Mouse (Mus musculus): ENCODE measurements around the gene Gm30191. TPM values are rescaled to one million over a fixed set of nuclear protein-coding genes. Genes with fewer than 3 reads are reported as not detected.
A peak's percentile ranks its signal among the peaks of the same experiment; 100 is the strongest.
"Not testable (repeated sequence)": the region's sequence is repeated elsewhere in the genome, so short reads cannot be mapped to it uniquely, and the experiment has no call there.

Gm30191 gene
- polyA plus RNA-seq, 1 experiment from 2014 or later: not detected

DNA sequence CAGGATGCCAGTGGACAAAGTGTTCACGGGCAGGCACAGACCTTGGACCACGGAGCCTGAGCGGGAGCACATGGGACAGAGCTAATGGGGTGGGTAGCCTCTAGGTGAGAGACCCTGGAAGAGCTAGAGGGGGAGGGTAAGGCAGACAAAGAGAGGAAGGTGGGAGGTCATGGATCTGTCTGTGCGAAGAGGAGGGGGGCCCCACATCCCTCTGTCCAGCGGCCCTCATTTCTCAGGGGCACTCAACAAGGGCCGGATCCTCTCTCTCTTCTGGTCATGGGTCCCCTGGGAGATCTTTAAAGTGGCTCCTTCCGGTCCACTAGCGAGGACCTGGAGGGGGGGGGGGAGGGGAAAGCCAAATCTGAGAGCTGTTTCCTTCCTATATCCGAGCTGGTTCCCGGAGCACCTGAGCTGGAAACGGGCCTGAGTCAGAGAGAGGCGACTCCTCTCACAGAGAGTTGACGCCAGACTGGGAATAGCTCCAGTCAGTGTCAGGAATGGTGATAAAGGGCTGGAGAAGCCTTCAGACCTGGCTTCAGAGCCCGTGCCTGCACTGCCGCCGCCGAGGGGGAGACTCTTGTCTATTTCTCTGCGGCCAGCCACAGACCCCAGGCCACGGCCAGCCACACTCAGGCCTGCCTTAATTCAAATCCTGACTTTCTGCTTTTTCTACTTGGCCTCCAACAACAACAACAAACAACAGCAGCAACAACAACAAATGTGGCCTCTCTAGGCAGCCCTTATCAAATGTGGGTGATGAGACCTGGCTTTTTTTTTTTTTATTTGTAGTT, 9.9 kb downstream of the Gm30191 start:
- peak; percentile 39 for ATAC-seq (ENCODE audit: insufficient read depth, low FRiP score)
- no peak overlapping the region for H3K4me2 ChIP-seq (ENCODE audit: low read depth, low read length)
- peak overlapping the region; percentile 4; the same call in 1 of the 2 replicates for H3K27ac ChIP-seq (ENCODE audit: low read length)
- H3K4me3 ChIP-seq (replicated peaks; ENCODE audit: low read length): no peak overlapping the region
- H3K4me1 ChIP-seq (ENCODE audit: control insufficient read depth, insufficient read depth, low read length): peaks cover 19% of the 10 kb centered on the region
- no peaks in the 10 kb centered on the region for H3K9me3 ChIP-seq (replicated peaks; ENCODE audit: control insufficient read depth, low read length)
- peak overlapping the region; percentile 2; the same call in 1 of the 2 replicates for H3K9ac ChIP-seq (ENCODE audit: low read length)
- H3K27me3 ChIP-seq (ENCODE audit: control insufficient read depth, insufficient read depth, low read length): peaks cover 18% of the 10 kb centered on the region
- WGBS: 28% methylated on average over 18 of the region's 19 CpGs
- no peaks in the 10 kb centered on the region for H3K36me3 ChIP-seq (ENCODE audit: control insufficient read depth, insufficient read depth, low read length)

DNA sequence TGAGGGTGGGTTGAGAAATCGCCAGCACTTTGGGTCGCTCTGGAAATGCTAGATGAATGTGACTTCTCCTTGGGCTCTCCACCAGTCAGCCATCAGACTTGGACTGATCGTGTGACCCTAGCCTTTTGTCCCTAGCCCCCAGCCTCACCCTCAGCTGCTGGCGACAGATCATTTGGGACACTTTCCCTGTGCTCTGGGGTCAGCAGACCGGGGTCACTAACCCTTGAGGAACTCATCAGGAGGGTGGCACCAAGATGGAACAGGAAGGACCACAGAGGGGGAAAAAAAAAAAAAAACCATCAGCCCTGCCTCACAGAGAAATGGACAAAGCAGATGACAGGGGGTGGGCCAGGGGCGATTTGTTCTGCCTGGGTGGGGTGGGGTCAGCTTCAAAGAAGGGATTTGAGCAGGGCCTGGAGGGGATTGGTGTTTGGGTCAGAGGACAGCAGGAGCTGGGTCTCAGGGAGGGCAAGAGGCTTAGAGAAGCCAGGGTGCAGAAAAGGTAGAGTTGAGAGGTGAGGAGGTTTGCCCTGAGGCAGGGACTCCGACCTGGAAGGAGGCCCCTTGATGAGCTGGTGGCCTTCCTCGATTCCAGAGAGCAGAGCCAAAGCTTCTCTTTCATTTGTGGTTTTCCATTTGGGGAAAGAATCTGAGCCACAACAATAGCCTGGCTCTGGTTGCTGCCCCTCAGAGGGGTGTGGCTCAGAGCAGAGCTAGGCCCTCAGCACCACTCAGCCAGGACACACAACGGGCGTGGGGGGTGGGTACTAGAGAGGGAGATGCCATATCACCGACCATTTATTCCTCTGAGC, 10.7 kb downstream of the Gm30191 start:
- no peak overlapping the region for H3K27ac ChIP-seq (ENCODE audit: low read length)

DNA sequence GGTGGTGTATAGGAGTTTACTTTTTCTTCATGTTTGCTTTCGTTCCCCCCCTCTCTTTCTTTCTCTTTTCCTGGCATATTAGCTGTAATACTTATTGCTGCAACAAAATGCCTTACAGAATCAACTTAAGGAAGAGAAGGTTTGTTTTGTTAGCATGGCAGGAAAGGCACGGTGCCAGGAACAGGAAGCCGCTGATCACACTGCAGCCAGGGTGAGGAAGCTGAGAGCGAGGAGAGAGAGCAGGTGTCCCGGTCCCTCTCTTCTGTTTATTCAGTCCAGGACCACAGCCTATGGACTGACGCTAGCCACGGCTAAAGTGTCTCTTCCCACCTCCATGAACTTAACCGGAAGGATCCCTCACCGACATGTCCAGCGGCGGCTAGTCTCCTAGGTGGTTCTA, 11.6 kb downstream of the Gm30191 start:
- Histone ChIP-seq H3K4me2 (ENCODE audit: low read depth, low read length) (no peak overlapping the region), H3K36me3 (ENCODE audit: control insufficient read depth, insufficient read depth, low read length) (no peaks in the 10 kb centered on the region), H3K9me3 (replicated peaks; ENCODE audit: control insufficient read depth, low read length) (no peaks in the 10 kb centered on the region), H3K9ac (ENCODE audit: low read length) (no peak overlapping the region), H3K27me3 (ENCODE audit: control insufficient read depth, insufficient read depth, low read length) (0 out of 2 replicates have a peak, but pooled peaks cover under 1% of the 10 kb centered on the region), H3K4me3 (replicated peaks; ENCODE audit: low read length) (no peak overlapping the region), H3K27ac (ENCODE audit: low read length) (no peak overlapping the region), H3K4me1 (ENCODE audit: control insufficient read depth, insufficient read depth, low read length) (peaks cover 11% of the 10 kb centered on the region)
- WGBS: 45% methylated on average over 11 of the region's 11 CpGs
- no peak for ATAC-seq (ENCODE audit: insufficient read depth, low FRiP score)

More for the DNA sequence above, 10.7 kb downstream of the Gm30191 start:
- Histone ChIP-seq H3K27me3 (ENCODE audit: control insufficient read depth, insufficient read depth, low read length) (peaks cover 10% of the 10 kb centered on the region), H3K4me3 (replicated peaks; ENCODE audit: low read length) (no peak overlapping the region), H3K36me3 (ENCODE audit: control insufficient read depth, insufficient read depth, low read length) (no peaks in the 10 kb centered on the region), H3K9ac (ENCODE audit: low read length) (no peak overlapping the region), H3K9me3 (replicated peaks; ENCODE audit: control insufficient read depth, low read length) (no peaks in the 10 kb centered on the region), H3K4me1 (ENCODE audit: control insufficient read depth, insufficient read depth, low read length) (peaks cover 11% of the 10 kb centered on the region), H3K4me2 (ENCODE audit: low read depth, low read length) (no peak overlapping the region)
- 32% methylated on average over 11 of the region's 11 CpGs for WGBS
- no peak for ATAC-seq (ENCODE audit: insufficient read depth, low FRiP score)

DNA sequence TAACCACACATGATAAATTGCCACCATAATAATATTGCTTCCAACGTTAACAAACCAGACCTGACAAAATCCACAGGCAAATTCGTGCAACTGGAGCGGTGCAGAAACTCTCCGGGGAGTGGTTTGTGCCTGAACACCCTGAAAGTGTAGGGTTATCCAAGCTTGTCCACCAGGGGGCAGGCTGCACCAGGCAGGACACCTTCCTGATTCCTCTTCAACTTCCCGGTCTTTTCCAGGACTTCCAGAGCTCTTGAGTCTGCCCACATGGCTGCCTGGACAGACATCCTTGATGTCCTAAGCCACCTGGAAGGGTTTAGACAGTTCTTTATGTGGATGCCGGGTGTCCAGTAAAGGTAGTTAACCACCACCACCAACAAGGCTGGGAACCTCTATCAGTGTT, 16.5 kb downstream of the Gm30191 start:
- no peak for ATAC-seq (ENCODE audit: insufficient read depth, low FRiP score)
- H3K27me3 ChIP-seq (ENCODE audit: control insufficient read depth, insufficient read depth, low read length): no peaks in the 10 kb centered on the region
- no peaks in the 10 kb centered on the region for H3K36me3 ChIP-seq (ENCODE audit: control insufficient read depth, insufficient read depth, low read length)
- no peak overlapping the region for H3K27ac ChIP-seq (ENCODE audit: low read length)
- H3K4me2 ChIP-seq (ENCODE audit: low read depth, low read length): no peak overlapping the region
- no peak overlapping the region for H3K9ac ChIP-seq (ENCODE audit: low read length)
- H3K4me1 ChIP-seq (ENCODE audit: control insufficient read depth, insufficient read depth, low read length): no peaks in the 10 kb centered on the region
- no peak overlapping the region for H3K4me3 ChIP-seq (replicated peaks; ENCODE audit: low read length)
- WGBS: 34% methylated on average over 6 of the region's 6 CpGs
- no peaks in the 10 kb centered on the region for H3K9me3 ChIP-seq (replicated peaks; ENCODE audit: control insufficient read depth, low read length)

DNA sequence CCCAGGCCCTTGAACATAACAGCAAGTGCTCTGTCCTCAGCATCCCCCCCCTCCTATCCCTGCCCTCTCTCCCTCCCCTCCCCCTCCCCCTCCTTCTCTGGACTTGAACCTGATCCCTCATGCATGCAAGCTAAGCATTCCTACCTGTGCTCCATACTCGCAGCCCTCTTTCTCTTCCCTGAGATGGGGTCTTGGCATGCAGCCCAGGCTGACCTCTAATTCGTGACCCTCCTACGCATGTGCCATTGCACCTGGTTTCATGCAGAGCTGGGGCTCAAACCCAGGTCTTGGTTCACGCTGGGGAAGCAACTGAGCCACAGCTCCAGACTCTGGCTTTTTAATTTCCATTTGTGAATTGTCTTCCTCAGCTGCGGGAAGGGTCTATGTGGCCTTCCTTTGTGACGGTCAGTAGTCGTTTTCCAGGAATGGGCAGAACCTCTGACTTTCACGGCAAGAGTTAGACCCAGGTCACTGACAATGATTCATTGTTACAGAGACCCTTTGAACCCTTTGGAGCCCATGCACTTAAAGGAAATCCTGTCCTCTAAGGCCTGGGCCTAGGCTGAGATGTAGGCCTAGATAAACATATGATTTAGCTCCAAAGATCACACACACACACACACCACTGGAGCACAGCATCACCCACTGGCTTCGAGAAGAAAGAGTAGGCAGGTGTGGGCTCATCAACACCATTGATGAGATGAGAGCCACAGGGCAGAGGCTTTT, 19.3 kb downstream of the Gm30191 start:
- Histone ChIP-seq H3K9me3 (replicated peaks; ENCODE audit: control insufficient read depth, low read length) (no peaks in the 10 kb centered on the region), H3K27ac (ENCODE audit: low read length) (no peak overlapping the region), H3K4me2 (ENCODE audit: low read depth, low read length) (no peak overlapping the region), H3K36me3 (ENCODE audit: control insufficient read depth, insufficient read depth, low read length) (no peaks in the 10 kb centered on the region), H3K27me3 (ENCODE audit: control insufficient read depth, insufficient read depth, low read length) (no peaks in the 10 kb centered on the region), H3K4me1 (ENCODE audit: control insufficient read depth, insufficient read depth, low read length) (no peaks in the 10 kb centered on the region), H3K9ac (ENCODE audit: low read length) (no peak overlapping the region), H3K4me3 (replicated peaks; ENCODE audit: low read length) (no peak overlapping the region)
- no peak for ATAC-seq (ENCODE audit: insufficient read depth, low FRiP score)
- 56% methylated on average over 9 of the region's 9 CpGs for WGBS

DNA sequence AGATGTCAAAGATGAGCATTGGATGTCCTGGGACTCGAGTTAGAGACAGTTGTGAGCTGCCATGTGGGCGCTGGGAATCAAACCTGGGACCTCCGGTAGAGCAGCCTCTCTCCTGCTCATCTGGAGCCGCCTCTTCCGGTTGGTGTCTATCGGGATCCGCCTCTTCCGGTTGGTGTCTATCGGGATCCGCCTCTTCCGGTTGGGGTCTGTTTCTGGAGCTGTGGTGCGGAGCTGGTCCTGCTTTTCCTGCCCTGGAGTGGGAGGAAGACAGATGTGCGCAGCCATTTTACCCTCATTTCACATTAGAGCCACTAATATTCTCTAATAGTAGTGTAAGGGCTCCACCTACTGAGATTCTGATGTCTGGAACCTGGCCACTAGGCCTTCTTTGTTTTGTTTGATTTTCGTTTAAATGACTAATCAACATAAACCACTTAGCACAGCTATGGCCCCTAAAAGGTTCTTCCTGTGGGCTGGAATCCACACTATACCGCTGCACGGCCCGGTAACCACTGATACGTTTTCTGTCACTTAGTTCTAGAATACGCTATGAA, 21.4 kb downstream of the Gm30191 start:
- no peak overlapping the region for H3K4me2 ChIP-seq (ENCODE audit: low read depth, low read length)
- no peak overlapping the region for H3K27ac ChIP-seq (ENCODE audit: low read length)
- H3K36me3 ChIP-seq (ENCODE audit: control insufficient read depth, insufficient read depth, low read length): no peaks in the 10 kb centered on the region
- ATAC-seq (ENCODE audit: insufficient read depth, low FRiP score): no peak
- H3K4me3 ChIP-seq (replicated peaks; ENCODE audit: low read length): no peak overlapping the region
- WGBS: 81% methylated on average over 19 of the region's 19 CpGs
- no peaks in the 10 kb centered on the region for H3K9me3 ChIP-seq (replicated peaks; ENCODE audit: control insufficient read depth, low read length)
- no peaks in the 10 kb centered on the region for H3K4me1 ChIP-seq (ENCODE audit: control insufficient read depth, insufficient read depth, low read length)
- H3K9ac ChIP-seq (ENCODE audit: low read length): no peak overlapping the region
- H3K27me3 ChIP-seq (ENCODE audit: control insufficient read depth, insufficient read depth, low read length): no peaks in the 10 kb centered on the region

DNA sequence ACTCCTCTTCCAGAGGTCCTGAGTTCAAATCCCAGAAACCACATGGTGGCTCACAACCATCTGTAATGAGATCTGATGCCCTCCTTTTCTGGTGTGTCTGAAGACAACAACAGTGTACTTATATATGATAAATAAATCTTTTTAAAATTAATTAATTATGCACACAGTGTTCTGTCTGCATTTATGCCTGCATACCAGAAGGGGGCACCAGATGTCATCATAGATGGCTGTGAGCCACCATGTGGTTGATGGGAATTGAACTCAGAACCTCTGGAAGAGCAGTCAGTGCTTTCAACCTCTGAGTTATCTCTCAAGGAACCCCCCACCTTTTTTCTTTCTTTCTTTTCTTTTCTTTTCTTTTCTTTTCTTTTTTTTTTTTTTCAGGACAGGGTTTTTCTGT, 22.9 kb downstream of the Gm30191 start:
- H3K27me3 ChIP-seq (ENCODE audit: control insufficient read depth, insufficient read depth, low read length); ATAC-seq (ENCODE audit: insufficient read depth, low FRiP score); H3K4me1 ChIP-seq (ENCODE audit: control insufficient read depth, insufficient read depth, low read length); H3K9me3 ChIP-seq (replicated peaks; ENCODE audit: control insufficient read depth, low read length); H3K4me3 ChIP-seq (replicated peaks; ENCODE audit: low read length); H3K27ac ChIP-seq (ENCODE audit: low read length); H3K36me3 ChIP-seq (ENCODE audit: control insufficient read depth, insufficient read depth, low read length); H3K4me2 ChIP-seq (ENCODE audit: low read depth, low read length); H3K9ac ChIP-seq (ENCODE audit: low read length): not testable (repeated sequence)

DNA sequence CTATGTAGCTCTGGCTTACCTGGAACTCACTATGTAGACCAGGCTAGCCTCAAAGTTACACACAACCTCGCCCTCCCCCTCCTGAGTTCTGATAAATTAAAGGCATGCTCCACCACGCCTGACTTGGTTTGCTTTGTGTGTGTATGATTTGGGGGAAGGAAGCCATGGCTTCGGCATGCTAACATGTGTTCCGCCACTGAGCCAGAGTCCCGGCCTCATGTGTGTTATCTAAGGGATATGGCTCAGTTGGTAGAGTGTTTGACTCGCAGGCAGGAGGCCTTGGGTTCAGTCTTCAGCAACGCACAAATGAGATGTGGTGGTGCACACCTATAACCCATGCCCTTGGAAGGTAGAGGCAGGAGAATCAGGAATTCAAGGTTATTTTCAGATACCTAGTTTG, 25.2 kb downstream of the Gm30191 start:
- 82% methylated on average over 7 of the region's 7 CpGs for WGBS
- Histone ChIP-seq H3K4me3 (replicated peaks; ENCODE audit: low read length) (no peak overlapping the region), H3K9ac (ENCODE audit: low read length) (no peak overlapping the region), H3K4me2 (ENCODE audit: low read depth, low read length) (no peak overlapping the region), H3K4me1 (ENCODE audit: control insufficient read depth, insufficient read depth, low read length) (no peaks in the 10 kb centered on the region), H3K27ac (ENCODE audit: low read length) (no peak overlapping the region), H3K27me3 (ENCODE audit: control insufficient read depth, insufficient read depth, low read length) (no peaks in the 10 kb centered on the region), H3K36me3 (ENCODE audit: control insufficient read depth, insufficient read depth, low read length) (peaks cover 8% of the 10 kb centered on the region), H3K9me3 (replicated peaks; ENCODE audit: control insufficient read depth, low read length) (no peaks in the 10 kb centered on the region)
- ATAC-seq (ENCODE audit: insufficient read depth, low FRiP score): no peak

Measured in stomach, embryonic 16.5 days (tissue).